Mouse (Mus musculus) embryonic facial prominence, embryonic 14.5 days (tissue): ENCODE results near the gene Cd55. TPM values are rescaled to one million over a fixed set of nuclear protein-coding genes. Genes with fewer than 3 reads are reported as not detected.

ENCODE experiments used
- ATAC-seq: fragments of 200-750 bp; cut with Nextera tagmentation; 2 replicates; pipeline ENCODE4 v1.8.0; 2017; ENCODE audit warnings: low read depth, moderate number of reproducible peaks, moderate TSS enrichment
- DNase-seq: peaks from one replicate; pipeline ENCODE4 v3.0.0-alpha.2; 2015; ENCODE audit warnings: low spot score
- H3K27ac ChIP-seq: fragments of 300-500 bp; sonication (generic); replicated peaks from 2 replicates; pipeline ENCODE4 v1.5.1; 2014; ENCODE audit warnings: low read depth, mild to moderate bottlenecking, low read length, moderate library complexity
- H3K27me3 ChIP-seq: fragments of 300-500 bp; sonication (generic); replicated peaks from 2 replicates; pipeline ENCODE4 v1.6.1; 2014; ENCODE audit warnings: low read length; ENCODE audit not compliant: control insufficient read depth, insufficient read depth
- H3K36me3 ChIP-seq: fragments of 300-500 bp; sonication (generic); 2 replicates; pipeline ENCODE4 v1.6.1; 2014; ENCODE audit warnings: low read length, mixed read lengths; ENCODE audit not compliant: control insufficient read depth, insufficient read depth
- H3K4me1 ChIP-seq: fragments of 300-500 bp; sonication (generic); 2 replicates; pipeline ENCODE4 v1.6.1; 2014; ENCODE audit warnings: antibody characterized with exemption, low read length; ENCODE audit not compliant: control insufficient read depth, insufficient read depth
- H3K4me2 ChIP-seq: fragments of 300-500 bp; sonication (generic); 2 replicates; pipeline ENCODE4 v1.6.1; 2014; ENCODE audit warnings: low read depth, mild to moderate bottlenecking, low read length, moderate library complexity, mixed read lengths
- H3K4me3 ChIP-seq: fragments of 300-500 bp; sonication (generic); 2 replicates; pipeline ENCODE4 v1.5.1; 2014; ENCODE audit warnings: low read depth, mild to moderate bottlenecking, low read length
- H3K9ac ChIP-seq: fragments of 300-500 bp; sonication (generic); 2 replicates; pipeline ENCODE4 v1.6.1; 2014; ENCODE audit warnings: low read depth, mild to moderate bottlenecking, low read length, moderate library complexity, mixed read lengths
- H3K9me3 ChIP-seq: fragments of 300-500 bp; sonication (generic); 2 replicates; pipeline ENCODE4 v1.6.1; 2016; ENCODE audit warnings: low read length; ENCODE audit not compliant: control insufficient read depth
- WGBS: fragments of 180-500 bp; shearing (Covaris S2); extraction: QIAGEN DNeasy Blood & Tissue Kit; methylation state at CpG from one replicate; pipeline ENCODE4 v1.1.7; 2014; 5-methylcytosine and 5-hydroxymethylcytosine counted together
- polyA plus RNA-seq: library from polyadenylated mRNA; unstranded; fragments of >200 nt; fragmentation: Nextera tagmentation; extraction: Ambion mirVana; gene quantifications from 2 replicates; pipeline ENCODE4 v1.2.1, GENCODE M21; 2014

Gene Cd55
- polyA plus RNA-seq: 23.6 and 23.8 TPM in 2 replicates

- Histone ChIP-seq H3K4me1 (no peaks in the 10 kb centered on the region), H3K4me2 (peak within 1 kb of the TSS; percentile 86), H3K9me3 (no peaks in the 10 kb centered on the region), H3K4me3 (peak within 1 kb of the TSS; percentile 57), H3K36me3 (no peaks in the 10 kb centered on the region), H3K27me3 (no peaks in the 10 kb centered on the region), H3K9ac (peak within 1 kb of the TSS; percentile 60), H3K27ac (no peak within 1 kb of the TSS)
- DNase-seq (peak; percentile 87), ATAC-seq (peak; percentile 94)
- under 1% methylated on average over 36 of the region's 45 CpGs for WGBS
These were observed at the start of gene Cd55 for GRCm38 (mm10) chr1:130462084-130462861. Cd55 (minus strand) TSS chr1:130462744.

GRCm38 (mm10) chr1:130511823-130512370, 49.4 kb upstream of the Cd55 start:
- ATAC-seq: no peak
- 43% methylated on average over 3 of the region's 3 CpGs for WGBS
- no peak overlapping the region for H3K4me2 ChIP-seq

DNA sequence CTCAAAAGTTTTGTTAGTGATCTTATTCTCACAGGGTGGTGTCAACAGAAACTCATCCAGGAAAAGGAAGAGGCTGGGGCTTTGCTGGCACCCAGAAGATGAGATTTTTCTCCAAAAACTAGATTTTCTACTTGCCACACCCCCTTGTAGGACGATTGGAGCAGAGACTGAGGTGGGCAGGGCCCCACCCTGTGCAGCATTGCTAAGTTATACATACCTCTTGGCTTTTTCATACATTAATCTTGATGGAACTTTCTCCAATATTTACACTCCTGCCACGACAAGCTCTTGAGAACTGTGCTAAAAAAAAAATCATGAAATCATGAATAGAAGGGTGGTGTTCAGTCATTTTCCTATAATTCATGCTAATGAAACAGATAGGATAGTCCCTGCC, 46.4 kb upstream of the Cd55 start:
- ATAC-seq: no peak
- Histone ChIP-seq H3K9me3 (no peaks in the 10 kb centered on the region), H3K4me2 (no peak overlapping the region), H3K9ac (no peak overlapping the region), H3K36me3 (no peaks in the 10 kb centered on the region), H3K4me3 (no peak overlapping the region), H3K4me1 (peaks cover 9% of the 10 kb centered on the region), H3K27ac (peak overlapping the region; percentile 16; the same call in 1 of the 2 replicates), H3K27me3 (no peaks in the 10 kb centered on the region)
- DNase-seq: no peak
- WGBS: 52% methylated on average over 2 of the region's 2 CpGs

More at GRCm38 (mm10) chr1:130511823-130512370, 49.4 kb upstream of the Cd55 start:
- no peak overlapping the region for H3K27ac ChIP-seq
- peaks cover 9% of the 10 kb centered on the region for H3K4me1 ChIP-seq
- peak; percentile 51 for DNase-seq
- H3K36me3 ChIP-seq: no peaks in the 10 kb centered on the region
- no peaks in the 10 kb centered on the region for H3K27me3 ChIP-seq
- H3K4me3 ChIP-seq: no peak overlapping the region
- no peaks in the 10 kb centered on the region for H3K9me3 ChIP-seq
- H3K9ac ChIP-seq: no peak overlapping the region

DNA sequence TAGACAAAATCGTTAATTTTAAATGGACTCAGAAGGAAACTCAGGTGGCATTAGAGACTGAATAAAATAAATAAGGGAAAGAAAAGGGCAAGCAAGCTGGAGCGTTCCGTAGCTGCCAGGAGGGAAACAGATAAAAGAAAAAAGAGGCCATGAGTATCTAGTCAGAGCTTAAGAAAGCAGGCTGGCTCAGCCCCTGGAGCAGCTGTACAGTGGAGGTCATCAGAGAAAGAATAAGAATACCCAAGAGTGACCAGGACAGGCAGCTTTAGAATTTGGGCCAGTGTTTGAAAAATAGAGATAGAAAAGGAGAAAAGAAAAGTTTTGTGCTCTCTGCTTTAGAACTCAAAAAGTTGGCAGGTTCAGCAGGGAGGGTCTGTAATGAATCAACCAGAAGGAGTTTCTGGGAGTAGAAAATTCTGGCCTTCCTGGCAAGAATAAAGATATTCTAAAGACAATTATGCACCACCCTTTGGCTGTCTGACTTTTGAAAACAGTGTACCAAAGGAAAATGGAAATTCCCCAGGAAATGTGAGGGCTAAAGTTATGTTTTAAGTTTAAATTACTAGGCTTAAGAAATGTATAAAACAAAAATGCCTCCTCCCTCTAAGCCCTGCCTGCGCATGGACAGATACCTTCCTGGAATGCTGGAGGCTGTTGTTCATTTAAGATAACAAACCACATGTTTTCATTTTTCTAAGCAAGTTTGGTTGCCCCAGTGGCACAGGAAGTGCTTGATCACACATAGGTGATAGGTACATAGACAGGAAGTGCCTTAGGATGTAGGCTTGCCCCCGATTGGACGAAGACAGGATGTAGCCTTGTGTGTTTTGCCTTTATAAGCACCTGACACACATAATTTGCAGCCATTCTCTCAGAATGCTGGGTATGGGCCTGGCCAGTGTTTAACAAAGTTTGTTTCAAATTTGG, 45.7 kb upstream of the Cd55 start:
- H3K9ac ChIP-seq: no peak overlapping the region
- peak; percentile 18; the same call in 1 of the 2 replicates for ATAC-seq

GRCm38 (mm10) chr1:130507408-130507807, 44.9 kb upstream of the Cd55 start:
- no peak overlapping the region for H3K9ac ChIP-seq
- H3K27me3 ChIP-seq: no peaks in the 10 kb centered on the region
- no peak overlapping the region for H3K4me2 ChIP-seq
- no peak overlapping the region for H3K27ac ChIP-seq
- WGBS: 30% methylated on average over 2 of the region's 2 CpGs
- peaks cover 9% of the 10 kb centered on the region for H3K4me1 ChIP-seq
- no peak overlapping the region for H3K4me3 ChIP-seq
- no peaks in the 10 kb centered on the region for H3K9me3 ChIP-seq
- ATAC-seq (no peak), DNase-seq (peak; percentile 56)
- H3K36me3 ChIP-seq: no peaks in the 10 kb centered on the region

More for the DNA sequence above, 45.7 kb upstream of the Cd55 start:
- no peaks in the 10 kb centered on the region for H3K27me3 ChIP-seq
- DNase-seq: peak; percentile 76
- H3K27ac ChIP-seq: peak overlapping the region; percentile 16
- no peaks in the 10 kb centered on the region for H3K9me3 ChIP-seq
- H3K4me1 ChIP-seq: peaks cover 9% of the 10 kb centered on the region
- WGBS: 47% methylated on average over 6 of the region's 6 CpGs
- no peaks in the 10 kb centered on the region for H3K36me3 ChIP-seq
- H3K4me3 ChIP-seq: no peak overlapping the region
- no peak overlapping the region for H3K4me2 ChIP-seq

GRCm38 (mm10) chr1:130499962-130500361, 37.4 kb upstream of the Cd55 start:
- 69% methylated on average over 2 of the region's 2 CpGs for WGBS
- Histone ChIP-seq H3K4me2 (no peak overlapping the region), H3K9me3 (no peaks in the 10 kb centered on the region), H3K27me3 (no peaks in the 10 kb centered on the region), H3K36me3 (no peaks in the 10 kb centered on the region), H3K4me1 (no peaks in the 10 kb centered on the region), H3K27ac (no peak overlapping the region), H3K9ac (no peak overlapping the region), H3K4me3 (no peak overlapping the region)
- DNase-seq: no peak
- no peak for ATAC-seq

DNA sequence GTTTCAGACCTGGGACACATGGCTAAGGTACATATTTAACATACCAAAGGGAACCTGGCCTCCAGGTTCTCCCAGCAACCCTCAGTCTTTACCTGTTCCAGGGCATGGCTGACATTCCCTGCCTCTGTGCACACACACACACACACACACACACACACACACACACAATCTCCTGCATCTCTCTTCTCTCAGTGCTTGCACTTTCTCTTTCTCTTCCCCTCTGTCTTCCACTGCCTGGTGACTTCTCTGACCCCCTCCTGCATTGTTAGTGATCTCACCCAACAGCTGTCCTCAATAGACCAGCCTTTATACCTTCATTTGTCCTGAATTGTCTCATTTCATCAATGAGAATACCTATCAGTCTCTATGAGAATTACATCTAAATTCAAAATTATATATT, 35.8 kb upstream of the Cd55 start:
- Histone ChIP-seq H3K4me3 (no peak overlapping the region), H3K4me1 (no peaks in the 10 kb centered on the region), H3K4me2 (no peak overlapping the region), H3K27ac (no peak overlapping the region), H3K9ac (no peak overlapping the region), H3K9me3 (no peaks in the 10 kb centered on the region), H3K27me3 (no peaks in the 10 kb centered on the region), H3K36me3 (no peaks in the 10 kb centered on the region)
- no peak for ATAC-seq
- DNase-seq: no peak

DNA sequence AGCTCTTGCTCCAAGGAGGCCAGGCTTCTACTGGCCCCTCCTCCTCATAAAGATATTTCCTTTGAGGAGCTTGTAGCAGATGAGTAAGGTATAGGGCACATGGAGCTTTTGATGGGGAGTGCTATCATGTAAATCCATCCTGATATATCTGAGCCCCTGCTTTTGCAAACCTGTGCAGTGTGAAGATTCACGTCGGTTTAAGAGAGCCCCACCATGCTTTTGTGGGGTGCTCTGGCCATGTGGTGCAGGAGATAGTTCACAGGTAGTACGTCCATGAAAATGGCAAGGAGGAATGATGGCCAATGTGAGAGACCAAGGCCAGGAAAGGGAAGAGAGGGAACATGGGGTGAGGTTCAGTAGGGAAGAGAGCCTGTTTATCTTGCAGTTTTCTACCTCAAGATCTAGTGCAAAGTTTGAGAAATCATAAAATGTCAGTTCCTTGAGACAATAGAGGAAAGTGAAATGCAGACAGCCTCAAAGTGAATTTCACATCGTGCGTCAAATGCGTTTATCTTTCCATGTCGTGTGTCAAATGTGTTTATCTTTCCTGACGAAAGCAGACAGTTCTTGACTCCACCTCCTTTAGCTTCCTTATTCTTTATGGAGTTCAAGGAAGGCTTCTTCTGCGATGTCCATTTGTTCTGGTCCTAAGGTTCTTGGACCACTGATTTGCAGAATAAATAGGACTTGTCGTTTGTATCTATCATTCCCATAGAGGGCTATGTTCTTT, 24.4 kb upstream of the Cd55 start:
- no peaks in the 10 kb centered on the region for H3K36me3 ChIP-seq
- no peak overlapping the region for H3K27ac ChIP-seq
- H3K9me3 ChIP-seq: no peaks in the 10 kb centered on the region
- no peaks in the 10 kb centered on the region for H3K4me1 ChIP-seq
- no peaks in the 10 kb centered on the region for H3K27me3 ChIP-seq
- DNase-seq (no peak), ATAC-seq (no peak)
- no peak overlapping the region for H3K4me3 ChIP-seq
- 77% methylated on average over 10 of the region's 10 CpGs for WGBS
- no peak overlapping the region for H3K9ac ChIP-seq
- no peak overlapping the region for H3K4me2 ChIP-seq
